Mouse (Mus musculus) olfactory bulb, adult 2 months (tissue): ENCODE data around the gene Hbb-bh1. TPM values are rescaled to one million over a fixed set of nuclear protein-coding genes. Genes with fewer than 3 reads are reported as not detected.

Experiments used
- H3K27ac ChIP-seq: fragments of 200-500 bp; 2 replicates; pipeline ENCODE4 v1.5.1; 2012; ENCODE audit warnings: low read depth, low read length; ENCODE audit not compliant: insufficient read depth
- H3K4me1 ChIP-seq: fragments of 200-500 bp; 2 replicates; pipeline ENCODE4 v1.6.1; 2012; ENCODE audit warnings: low read length; ENCODE audit not compliant: control insufficient read depth, insufficient read depth
- H3K4me3 ChIP-seq: fragments of 200-500 bp; 2 replicates; pipeline ENCODE4 v1.5.1; 2012; ENCODE audit warnings: mild to moderate bottlenecking, low read depth, low read length, moderate library complexity; ENCODE audit not compliant: insufficient read depth
- CTCF ChIP-seq: fragments of 200-500 bp; IDR thresholded peaks from 2 replicates; pipeline ENCODE4 v1.5.1; 2012; ENCODE audit warnings: low read depth, mild to moderate bottlenecking, low read length, moderate library complexity; ENCODE audit not compliant: insufficient read depth
- POLR2A ChIP-seq: fragments of 200-500 bp; IDR thresholded peaks from 2 replicates; pipeline ENCODE4 v1.6.1; 2012; ENCODE audit warnings: mild to moderate bottlenecking, low read depth, low read length, moderate library complexity; ENCODE audit not compliant: insufficient read depth
- WGBS: fragments of 180-500 bp; shearing (Covaris S2); methylation state at CpG from one replicate; pipeline ENCODE4 v1.1.7; 2018; 5-methylcytosine and 5-hydroxymethylcytosine counted together
- polyA plus RNA-seq: library from polyadenylated mRNA; stranded (reverse); fragments of >200 nt; gene quantifications from 2 replicates; pipeline ENCODE4 v1.2.4, GENCODE M21; 2012; ENCODE audit warnings: low replicate concordance; ENCODE audit not compliant: missing spikeins, insufficient read depth, insufficient read length

Hbb-bh1 gene
- polyA plus RNA-seq: not detected in 2 replicates

- TF ChIP-seq POLR2A: no peak
- no peak for TF ChIP-seq CTCF
- no peaks in the 10 kb centered on the region for H3K4me1 ChIP-seq
- 81% methylated on average over 2 of the region's 2 CpGs for WGBS
- no peak within 1 kb of the TSS for H3K27ac ChIP-seq
- no peak within 1 kb of the TSS for H3K4me3 ChIP-seq
Measured at GRCm38 (mm10) chr7:103843034-103843433, at the start of gene Hbb-bh1. Gene Hbb-bh1, minus strand, starts transcription at chr7:103843164.

GRCm38 (mm10) chr7:103886152-103886551 is 43.2 kb upstream of the Hbb-bh1 start, which contains the start of gene Olfr66:
Gene Olfr66, minus strand, starts transcription at chr7:103886252.
- no peak within 1 kb of the TSS for H3K27ac ChIP-seq
- H3K4me3 ChIP-seq: no peak within 1 kb of the TSS
- TF ChIP-seq CTCF (no peak), POLR2A (no peak)
- no peaks in the 10 kb centered on the region for H3K4me1 ChIP-seq

GRCm38 (mm10) chr7:103877093-103877492 is 34.1 kb upstream of the Hbb-bh1 start:
- no peak overlapping the region for H3K27ac ChIP-seq
- TF ChIP-seq CTCF (no peak), POLR2A (no peak)
- WGBS: 89% methylated on average over 2 of the region's 2 CpGs
- no peaks in the 10 kb centered on the region for H3K4me1 ChIP-seq
- no peak overlapping the region for H3K4me3 ChIP-seq

- TF ChIP-seq CTCF: no peak
- TF ChIP-seq POLR2A: no peak
- Histone ChIP-seq H3K4me3 (no peak overlapping the region), H3K4me1 (no peaks in the 10 kb centered on the region), H3K27ac (no peak overlapping the region)
- 52% methylated on average over 5 of the region's 5 CpGs for WGBS
Measured at GRCm38 (mm10) chr7:103874451-103874850, 31.5 kb upstream of the Hbb-bh1 start.

- Histone ChIP-seq H3K4me3 (no peak overlapping the region), H3K4me1 (no peaks in the 10 kb centered on the region), H3K27ac (no peak overlapping the region)
- TF ChIP-seq POLR2A: no peak
- no peak for TF ChIP-seq CTCF
- WGBS: 2% methylated on average over 1 of the region's 1 CpGs
Measured at GRCm38 (mm10) chr7:103873064-103873463, 30.1 kb upstream of the Hbb-bh1 start.

GRCm38 (mm10) chr7:103870667-103871066 is 27.7 kb upstream of the Hbb-bh1 start:
- Histone ChIP-seq H3K4me1 (no peaks in the 10 kb centered on the region), H3K27ac (no peak overlapping the region), H3K4me3 (no peak overlapping the region)
- no peak for TF ChIP-seq POLR2A
- TF ChIP-seq CTCF: no peak

- Histone ChIP-seq H3K4me3 (no peak overlapping the region), H3K27ac (no peak overlapping the region), H3K4me1 (no peaks in the 10 kb centered on the region)
- TF ChIP-seq POLR2A: no peak
- no peak for TF ChIP-seq CTCF
Measured at GRCm38 (mm10) chr7:103865716-103866115, 22.8 kb upstream of the Hbb-bh1 start.

GRCm38 (mm10) chr7:103861531-103861930 is 18.6 kb upstream of the Hbb-bh1 start:
- TF ChIP-seq CTCF: no peak
- no peak for TF ChIP-seq POLR2A
- Histone ChIP-seq H3K4me3 (no peak overlapping the region), H3K4me1 (no peaks in the 10 kb centered on the region), H3K27ac (no peak overlapping the region)
- 79% methylated on average over 3 of the region's 3 CpGs for WGBS

- Histone ChIP-seq H3K4me1 (no peaks in the 10 kb centered on the region), H3K4me3 (no peak overlapping the region), H3K27ac (no peak overlapping the region)
- TF ChIP-seq CTCF: no peak
- no peak for TF ChIP-seq POLR2A
- 57% methylated on average over 1 of the region's 1 CpGs for WGBS
Measured at GRCm38 (mm10) chr7:103860855-103861254, 17.9 kb upstream of the Hbb-bh1 start.

GRCm38 (mm10) chr7:103859076-103859475 is 16.1 kb upstream of the Hbb-bh1 start:
- TF ChIP-seq POLR2A: no peak
- TF ChIP-seq CTCF: no peak
- no peaks in the 10 kb centered on the region for H3K4me1 ChIP-seq
- 74% methylated on average over 2 of the region's 2 CpGs for WGBS
- H3K4me3 ChIP-seq: no peak overlapping the region
- no peak overlapping the region for H3K27ac ChIP-seq
